Mouse (Mus musculus): ENCODE data around the gene Ces1e. TPM values are rescaled to one million over a fixed set of nuclear protein-coding genes. Genes with fewer than 3 reads are reported as not detected.
"Not testable (repeated sequence)": the region's sequence is repeated elsewhere in the genome, so short reads cannot be mapped to it uniquely, and the experiment has no call there.

Ces1e gene
- total RNA-seq (2015) (not detected in 2 replicates), total RNA-seq (2017) (not detected in 2 replicates)

DNA sequence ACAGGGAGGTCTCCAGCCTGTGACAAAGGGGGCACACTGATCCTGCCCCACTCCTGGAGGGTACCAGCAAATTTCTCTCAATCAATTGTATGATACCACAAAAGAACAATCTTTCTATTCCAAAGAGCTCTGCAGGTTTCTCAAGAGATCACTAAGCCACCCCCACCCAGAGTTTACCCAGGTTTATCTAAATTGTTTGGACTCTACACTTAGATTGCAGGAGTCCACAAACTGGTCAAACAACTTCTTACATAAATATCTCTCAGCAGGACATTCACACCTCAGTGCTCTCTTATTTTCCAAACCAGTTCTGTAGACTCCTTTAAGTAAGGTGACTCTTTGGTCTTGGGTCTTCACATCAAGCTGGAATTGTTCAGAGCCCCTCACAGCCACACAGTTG lies at the start of gene Ces1e:
Ces1e (minus strand) TSS at position 174 of the 400 bp plus-strand sequence.
- ATAC-seq (ENCODE audit: poor library complexity, severe bottlenecking): no peak

DNA sequence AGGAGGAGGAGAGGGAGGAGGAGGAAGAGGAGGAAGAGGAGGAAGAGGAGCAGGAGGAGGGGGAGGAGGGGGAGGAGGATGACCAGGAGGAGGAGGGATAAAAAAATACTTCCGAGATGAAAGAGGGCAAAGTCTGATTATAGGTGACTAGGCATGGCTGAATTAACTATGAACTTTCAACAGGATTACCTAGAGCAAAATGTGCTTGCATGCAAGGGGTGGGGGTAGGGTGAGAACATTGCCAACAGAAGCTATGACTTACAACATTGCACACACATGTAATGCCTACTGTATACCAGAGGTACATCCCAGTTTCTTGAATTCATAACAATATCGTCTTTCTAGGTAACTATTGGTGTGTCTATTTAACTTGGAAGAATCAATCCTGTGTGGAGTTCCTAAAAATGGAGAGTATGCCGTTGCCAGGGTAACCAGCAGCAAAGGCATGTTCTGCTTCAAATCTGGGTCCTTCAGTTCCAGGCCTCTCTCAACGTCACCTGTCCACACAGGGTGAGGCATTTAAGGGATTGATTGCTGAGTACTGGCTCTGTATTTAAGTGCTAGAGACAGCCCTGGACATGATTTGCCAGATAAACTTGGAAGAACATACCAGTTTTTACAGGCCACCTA lies 48.9 kb upstream of the Ces1e start:
- ATAC-seq (ENCODE audit: poor library complexity, severe bottlenecking): no peak

DNA sequence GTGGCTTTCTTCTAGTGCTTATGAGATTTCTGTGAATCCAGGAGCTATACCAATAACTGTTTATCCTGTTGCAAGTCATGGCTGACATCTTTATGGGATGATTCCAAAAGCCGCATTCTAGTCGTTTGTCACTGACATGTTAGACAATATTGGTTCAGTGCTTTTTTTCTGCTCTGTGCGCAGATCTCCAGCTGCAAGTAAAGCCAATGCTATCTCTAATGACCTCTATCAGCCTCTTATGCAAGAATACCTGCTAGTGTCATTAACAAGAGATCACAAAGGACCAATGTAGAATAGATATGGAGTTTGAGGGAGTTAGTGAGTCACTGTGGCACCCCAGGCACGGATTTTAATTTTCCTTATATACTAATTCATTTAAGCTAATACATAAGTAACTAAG lies 45.2 kb upstream of the Ces1e start:
- ATAC-seq (ENCODE audit: poor library complexity, severe bottlenecking): no peak

DNA sequence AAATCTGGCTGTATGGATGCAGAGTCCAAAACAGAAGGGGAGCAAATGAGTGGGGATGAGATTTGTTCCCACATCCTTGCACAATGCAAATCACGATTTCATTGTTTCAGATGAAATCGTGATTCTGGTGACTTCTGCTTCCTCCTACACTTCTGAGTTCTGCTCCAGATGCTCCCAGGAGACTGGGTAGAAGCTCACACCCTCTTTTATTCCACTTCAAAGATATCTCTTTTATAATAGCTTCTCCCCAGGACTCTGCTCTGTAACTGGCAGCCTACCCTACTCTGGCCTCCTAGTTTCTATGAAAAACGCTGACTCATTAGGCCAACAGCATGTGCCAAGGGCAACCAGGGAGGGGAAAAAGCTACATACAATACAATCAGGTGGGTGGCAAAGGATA lies 43.9 kb upstream of the Ces1e start:
- no peak for ATAC-seq (ENCODE audit: poor library complexity, severe bottlenecking)

DNA sequence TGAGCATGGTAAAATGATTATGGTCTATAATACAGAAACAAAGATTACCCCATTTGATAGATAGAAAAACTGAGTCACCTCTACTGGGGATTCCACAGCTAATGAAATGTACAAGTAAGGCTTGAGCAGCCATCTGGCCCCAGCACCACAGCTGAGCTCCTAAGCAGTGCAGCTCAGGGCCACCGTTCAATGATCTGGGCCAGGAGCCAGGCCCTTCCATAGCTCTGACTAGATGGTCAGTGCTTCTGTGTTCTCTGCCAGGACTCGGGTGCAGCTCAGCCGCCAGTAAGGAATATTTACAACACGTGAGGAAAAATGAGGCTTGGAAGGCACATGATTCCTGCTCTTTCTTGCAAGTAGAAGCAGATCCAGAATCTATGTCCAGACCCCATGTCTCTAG lies 43.3 kb upstream of the Ces1e start:
- ATAC-seq (ENCODE audit: poor library complexity, severe bottlenecking): no peak

DNA sequence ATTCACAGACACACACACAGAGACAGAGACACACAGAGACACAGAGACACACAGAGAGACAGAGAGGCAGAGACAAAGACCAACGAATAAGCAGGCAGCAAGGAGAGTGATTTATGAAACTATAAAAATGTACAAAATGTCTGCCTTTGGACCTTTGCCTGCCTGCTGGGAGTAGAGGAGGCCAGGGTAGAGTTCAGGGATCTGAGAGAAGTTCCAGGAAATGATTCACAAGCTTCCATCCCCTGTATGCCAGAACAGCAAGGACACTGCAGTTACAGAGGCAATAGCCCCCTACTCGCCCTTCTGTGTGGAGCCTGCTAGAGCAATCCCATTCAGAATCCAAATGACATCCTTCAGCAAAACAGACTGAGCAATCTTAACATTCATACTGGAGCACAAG lies 32.0 kb upstream of the Ces1e start:
- no peak for ATAC-seq (ENCODE audit: poor library complexity, severe bottlenecking)

DNA sequence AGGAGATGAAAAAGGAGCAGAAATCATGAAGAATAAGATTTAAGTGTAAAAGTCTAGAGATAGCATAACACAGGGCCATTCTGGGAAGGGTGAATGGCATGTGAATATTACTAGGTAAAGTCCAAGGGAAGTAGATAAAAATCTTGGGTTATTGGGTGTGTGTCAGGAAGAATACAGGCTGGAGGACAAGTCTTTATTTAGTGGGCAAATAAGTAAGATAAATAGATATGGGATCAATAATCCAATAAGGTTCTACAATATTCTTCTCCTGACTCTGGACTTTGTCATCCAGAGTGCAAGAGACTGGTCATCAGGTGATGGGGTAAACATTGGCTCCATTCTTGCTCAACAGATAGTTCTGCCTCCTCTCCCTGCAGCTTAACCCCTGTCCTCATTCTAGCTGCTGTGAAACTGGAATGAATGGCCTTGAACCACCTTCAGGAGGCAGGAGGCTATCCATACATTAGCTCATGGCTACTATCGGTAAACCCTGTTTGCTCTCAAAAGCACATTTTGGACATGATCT lies 23.0 kb upstream of the Ces1e start:
- ATAC-seq (ENCODE audit: poor library complexity, severe bottlenecking): no peak

DNA sequence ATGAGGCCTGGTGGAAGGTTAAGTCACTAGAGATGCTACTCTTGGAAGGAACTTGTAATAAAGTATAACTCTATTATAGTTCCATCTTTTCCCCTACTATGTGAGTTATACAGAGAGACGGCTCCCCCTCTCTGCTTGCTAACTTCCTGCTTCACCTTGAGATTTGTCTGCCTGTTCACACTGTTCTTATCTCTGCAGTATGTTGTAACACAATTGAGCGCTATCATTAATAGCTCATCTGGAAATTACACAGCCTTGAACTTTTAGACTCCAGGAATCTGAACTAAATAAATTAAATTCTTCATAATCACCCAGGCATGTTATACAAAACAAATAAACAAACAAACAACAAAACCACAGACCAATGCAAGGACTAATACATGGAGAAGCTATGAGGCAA lies 16.6 kb upstream of the Ces1e start:
- no peak for ATAC-seq (ENCODE audit: poor library complexity, severe bottlenecking)

DNA sequence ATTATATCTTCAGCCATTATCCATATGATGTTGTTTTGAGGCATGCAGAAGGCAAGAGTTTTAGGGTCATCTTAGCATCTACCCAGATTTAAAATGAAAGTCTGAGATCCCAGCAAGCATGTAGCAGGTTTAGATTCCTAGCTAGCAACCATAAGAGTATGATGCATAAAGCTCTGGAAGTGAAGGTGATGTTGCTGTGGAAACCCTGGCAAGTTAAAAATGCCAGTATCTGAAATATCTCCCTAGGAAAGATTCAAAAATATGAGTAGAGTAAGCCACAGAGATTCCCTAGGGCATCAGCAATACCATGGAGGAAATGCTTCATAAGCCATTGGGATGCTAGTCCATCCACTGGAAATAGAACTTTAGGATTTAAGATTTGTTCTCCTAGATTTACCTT lies 10.5 kb upstream of the Ces1e start:
- ATAC-seq (ENCODE audit: poor library complexity, severe bottlenecking): no peak

DNA sequence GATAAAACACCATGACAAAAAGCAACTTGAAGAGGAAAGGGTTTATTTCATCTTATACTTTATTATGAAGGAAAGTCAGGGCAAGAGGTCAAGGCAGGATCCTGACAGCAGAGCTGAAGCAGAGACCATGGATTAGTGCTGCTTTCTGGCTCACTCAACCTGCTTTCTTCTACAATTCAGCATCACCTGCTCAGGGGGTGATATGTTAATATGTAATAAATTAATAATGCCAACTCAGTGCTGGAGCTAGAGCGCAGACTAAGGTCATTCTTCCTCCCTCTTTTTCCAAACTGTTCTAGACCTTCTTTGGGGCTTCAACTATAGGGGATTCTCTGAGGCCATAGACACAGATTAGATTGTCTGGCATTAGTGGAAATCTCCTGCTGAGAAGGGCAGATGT lies 6.3 kb upstream of the Ces1e start:
- ATAC-seq (ENCODE audit: poor library complexity, severe bottlenecking): no peak

DNA sequence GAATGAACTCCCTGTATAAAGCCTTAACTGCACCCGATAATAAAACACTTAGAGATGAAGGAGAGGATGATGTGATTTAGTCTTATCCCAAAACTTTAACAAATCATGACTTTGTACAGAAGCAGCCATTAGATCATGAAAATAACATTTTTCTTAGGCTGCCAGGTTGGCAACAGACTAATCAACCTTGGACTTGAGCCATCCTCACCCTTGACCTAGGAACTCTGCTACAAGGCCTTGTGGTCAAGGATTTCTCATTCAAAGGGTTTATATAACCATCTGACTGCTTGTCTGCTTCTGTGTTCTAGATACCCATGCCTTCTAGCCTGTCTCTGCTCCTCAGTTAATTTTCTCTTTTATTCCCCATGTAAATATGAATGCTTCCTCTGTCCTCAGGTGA lies 5.3 kb upstream of the Ces1e start:
- no peak for ATAC-seq (ENCODE audit: poor library complexity, severe bottlenecking)

DNA sequence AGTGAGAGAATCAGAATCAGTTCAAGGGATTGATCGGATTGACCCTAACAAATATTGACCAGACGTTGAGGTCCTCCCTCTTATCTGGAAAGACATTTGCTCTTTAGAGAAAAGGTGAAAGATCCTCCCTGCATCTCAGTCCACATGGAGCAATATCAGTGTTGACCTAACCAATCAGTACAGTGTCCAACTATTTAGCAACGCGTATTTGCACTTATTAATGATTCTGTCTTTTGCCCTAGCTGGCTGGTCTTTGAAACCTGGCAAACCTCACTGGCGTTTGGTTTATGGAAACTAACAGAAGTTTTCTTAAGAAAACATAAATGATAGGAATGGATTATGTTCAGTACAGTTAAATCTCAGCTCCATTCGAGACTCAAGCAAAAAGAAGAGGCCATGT lies 4.6 kb upstream of the Ces1e start:
- ATAC-seq (ENCODE audit: poor library complexity, severe bottlenecking): no peak

DNA sequence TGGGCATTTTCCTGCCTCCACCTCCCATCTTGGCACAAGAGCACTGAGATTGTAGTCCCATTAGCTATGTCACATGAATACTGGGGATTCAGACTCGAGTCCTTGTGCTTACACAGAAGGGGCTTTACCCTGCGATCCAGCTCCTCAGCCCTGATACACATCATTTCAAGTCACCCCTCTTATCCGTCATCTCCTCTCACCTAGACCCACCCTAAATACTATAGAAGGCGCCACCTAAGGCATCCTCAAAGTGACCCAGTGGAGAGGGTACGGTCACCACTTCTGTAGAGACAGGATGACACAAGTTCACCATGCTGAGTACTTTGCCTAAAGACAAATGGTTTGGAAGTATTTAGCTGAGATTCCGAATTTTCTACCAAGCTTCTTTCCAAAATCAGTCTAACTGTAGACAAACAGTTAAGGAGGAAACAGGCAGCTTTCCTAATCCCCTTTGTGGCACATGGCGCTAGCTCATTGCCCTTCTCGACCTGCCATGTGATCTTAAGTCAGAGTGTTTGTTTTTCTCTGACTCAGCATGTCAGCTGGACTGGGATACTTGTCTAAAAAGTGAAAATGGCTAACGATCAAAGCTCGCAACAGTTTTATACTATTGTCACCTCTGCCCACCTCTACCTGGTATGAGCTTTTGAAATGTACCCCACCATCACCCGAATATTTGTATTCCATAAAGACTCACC lies 597 bp downstream of the Ces1e start:
- ATAC-seq (ENCODE audit: poor library complexity, severe bottlenecking): no peak

DNA sequence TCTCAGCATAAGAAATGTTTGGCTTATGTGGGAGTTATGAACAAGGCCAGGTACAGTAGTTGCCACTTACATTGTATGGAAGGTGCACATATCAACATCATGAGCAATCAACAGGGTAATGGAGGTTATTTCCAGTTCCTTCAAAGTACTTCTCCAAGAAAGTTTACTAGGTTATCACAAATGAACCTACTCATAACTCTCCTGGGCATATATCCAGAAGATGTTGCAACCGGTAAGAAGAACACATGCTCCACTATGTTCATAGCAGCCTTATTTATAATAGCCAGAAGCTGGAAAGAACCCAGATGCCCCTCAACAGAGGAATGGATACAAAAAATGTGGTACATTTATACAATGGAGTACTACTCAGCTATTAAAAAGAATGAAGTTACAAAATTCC lies 2.9 kb downstream of the Ces1e start:
- not testable (repeated sequence) for ATAC-seq (ENCODE audit: poor library complexity, severe bottlenecking)

DNA sequence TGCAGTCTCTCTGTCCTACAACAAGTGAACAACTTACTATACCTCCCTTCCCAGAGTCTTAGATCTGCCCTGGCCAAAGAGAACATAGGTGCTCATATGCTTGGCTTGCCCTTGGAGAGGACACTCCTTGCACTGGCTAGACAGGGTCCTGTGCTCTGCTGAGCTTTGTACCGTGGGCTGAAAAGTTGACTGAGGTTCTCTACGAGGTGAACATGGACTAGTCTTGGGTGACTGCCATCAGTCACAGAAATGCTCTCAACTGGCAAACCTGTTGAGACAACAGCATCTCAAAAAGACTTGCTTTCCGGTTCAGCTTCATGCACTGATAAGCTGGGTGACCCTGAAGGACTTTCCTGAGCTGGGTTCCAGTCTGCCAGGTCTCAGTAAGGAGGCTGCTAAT lies 7.5 kb downstream of the Ces1e start:
- no peak for ATAC-seq (ENCODE audit: poor library complexity, severe bottlenecking)

DNA sequence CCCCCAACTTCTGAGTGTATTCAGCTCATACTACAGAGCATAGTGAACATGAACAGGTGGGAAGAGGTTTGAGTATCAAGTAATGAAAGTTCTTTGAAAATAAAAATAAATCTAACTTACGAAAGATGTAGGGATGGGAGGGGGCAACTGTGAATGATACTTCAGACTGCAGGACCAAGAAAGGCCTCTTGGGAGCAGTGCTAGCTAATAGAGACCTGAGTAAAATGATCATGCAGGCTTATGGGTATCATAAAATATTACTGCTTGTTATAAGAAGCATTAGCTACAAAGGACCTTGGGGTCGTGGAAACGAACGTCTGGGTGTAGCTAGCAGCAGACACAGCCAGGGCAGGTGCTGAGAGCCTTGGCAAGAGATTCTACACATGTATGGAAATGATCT lies 11.6 kb downstream of the Ces1e start:
- ATAC-seq (ENCODE audit: poor library complexity, severe bottlenecking): no peak

DNA sequence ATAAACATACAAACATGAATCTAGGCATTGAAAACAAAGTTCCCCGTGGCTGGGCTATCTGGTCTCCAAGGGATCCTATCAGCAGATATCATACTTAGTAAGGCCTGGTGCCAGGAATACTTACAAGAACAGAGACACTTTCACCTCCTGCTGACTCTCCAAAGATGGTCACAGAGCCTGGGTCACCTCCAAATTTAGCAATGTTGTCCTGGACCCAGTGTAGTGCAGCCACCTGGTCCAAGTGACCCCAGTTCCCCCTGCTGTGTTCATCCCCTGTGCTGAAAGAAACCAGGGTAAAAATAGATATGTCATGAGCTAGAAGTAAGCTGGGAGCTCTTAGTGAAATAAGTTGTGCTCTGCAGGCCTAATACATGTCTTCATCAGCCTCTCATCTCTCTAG lies 12.0 kb downstream of the Ces1e start:
- no peak for ATAC-seq (ENCODE audit: poor library complexity, severe bottlenecking)

DNA sequence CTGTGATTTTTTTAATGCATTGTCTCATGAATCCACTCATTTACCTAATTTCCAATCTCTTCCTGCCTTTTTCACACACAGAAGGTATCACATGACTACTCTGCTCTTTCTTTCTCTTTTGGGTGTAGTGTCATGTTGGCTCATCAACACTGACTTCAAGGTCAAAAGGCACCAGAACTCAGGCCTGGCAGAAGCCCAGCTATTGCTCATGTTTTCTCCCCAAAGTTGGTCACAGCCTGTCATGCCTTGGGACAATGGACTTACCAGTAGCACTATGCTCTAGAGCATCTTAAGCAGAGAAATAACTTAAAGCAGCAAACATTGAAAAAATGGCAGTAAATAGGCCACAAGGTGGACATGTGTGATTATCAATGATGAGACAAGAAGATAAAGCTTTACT lies 18.3 kb downstream of the Ces1e start:
- ATAC-seq (ENCODE audit: poor library complexity, severe bottlenecking): no peak

DNA sequence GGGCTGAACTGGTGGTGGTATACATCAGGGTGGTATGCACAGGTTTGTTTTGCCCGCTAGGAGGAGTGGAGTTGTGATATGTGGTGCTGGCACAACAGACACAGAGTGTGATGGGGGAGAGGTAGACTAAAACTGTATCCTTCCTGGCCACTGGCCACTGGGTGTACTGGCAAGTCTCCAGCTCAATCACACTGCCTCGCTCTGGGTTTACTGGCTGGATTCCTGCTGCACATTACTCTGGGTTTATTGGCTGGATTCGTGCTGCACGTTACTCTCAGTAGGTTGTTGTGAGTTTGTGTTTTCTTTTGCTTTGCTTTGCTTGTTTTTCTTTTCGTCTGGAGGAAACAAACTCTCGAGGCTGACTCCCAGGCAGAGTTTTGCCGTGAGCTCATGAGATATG lies 30.3 kb downstream of the Ces1e start:
- ATAC-seq (ENCODE audit: poor library complexity, severe bottlenecking): not testable (repeated sequence)

DNA sequence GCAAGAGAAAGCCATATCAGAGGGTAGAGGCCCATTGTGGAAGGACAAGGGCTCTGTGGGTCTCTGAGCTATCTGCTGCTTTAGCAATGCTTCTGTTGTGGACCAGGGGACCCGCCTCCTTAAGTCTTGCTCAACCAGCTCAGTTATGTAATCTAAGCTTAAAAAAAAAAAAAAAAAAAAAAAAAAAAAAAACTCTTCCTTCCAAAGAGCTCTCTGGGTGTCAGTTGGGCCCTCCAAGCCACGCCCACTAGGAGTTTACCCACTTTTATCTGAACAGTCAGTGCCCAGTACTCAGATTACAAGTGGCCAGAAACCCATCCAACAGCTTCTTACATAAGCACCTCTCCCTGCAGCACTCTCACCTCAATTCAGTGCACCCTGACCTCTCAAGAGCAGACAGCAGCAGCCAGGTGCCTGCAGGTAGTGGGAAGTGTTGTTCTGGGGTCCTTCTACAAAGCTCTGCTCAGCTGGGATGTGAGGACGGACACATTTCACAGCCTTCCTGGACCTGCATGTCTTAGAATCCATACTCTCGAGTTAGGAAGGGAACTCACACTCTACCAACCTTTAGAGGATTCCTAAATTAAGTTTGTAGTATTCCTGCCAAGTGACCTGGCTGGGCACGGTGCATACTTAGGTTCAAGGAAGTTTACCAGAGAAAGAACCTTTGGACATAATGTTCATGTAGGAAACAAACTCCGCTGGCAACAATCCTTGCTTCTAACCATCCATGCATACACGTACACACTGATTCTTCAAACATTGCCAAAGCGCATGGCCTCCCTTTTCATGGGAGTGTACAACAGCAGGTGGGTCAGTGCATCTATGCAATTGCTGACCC lies 31.5 kb downstream of the Ces1e start, which contains the start of gene Ces1d:
Ces1d (minus strand) TSS at position 154 of the 841 bp plus-strand sequence.
- 0 out of 2 replicates have a peak, but pooled peaks have one; percentile 33 for ATAC-seq (ENCODE audit: poor library complexity, severe bottlenecking)

DNA sequence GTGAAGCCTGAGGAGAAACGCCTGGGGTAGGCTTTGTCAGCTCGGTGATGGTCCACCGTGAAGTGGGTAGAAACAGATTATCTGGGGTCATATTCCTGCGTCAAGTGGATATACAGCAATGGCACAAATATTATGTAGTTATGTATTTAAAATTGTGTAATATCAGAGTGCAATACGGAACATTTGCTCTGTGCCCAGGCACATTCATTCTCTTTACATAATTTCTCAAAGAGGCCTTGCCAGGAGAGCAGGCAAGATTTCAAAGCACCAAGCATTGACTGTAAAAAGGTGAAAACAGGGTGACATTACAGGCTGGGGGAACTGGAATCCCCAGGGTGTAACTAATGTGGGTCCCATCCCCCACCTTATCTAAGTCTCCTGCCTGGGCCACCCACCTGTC lies 33.0 kb downstream of the Ces1e start:
- ATAC-seq (ENCODE audit: poor library complexity, severe bottlenecking): no peak
